Mouse (Mus musculus) forebrain, embryonic 14.5 days (tissue): Measurements from ENCODE around the gene Abcb9. TPM values are rescaled to one million over a fixed set of nuclear protein-coding genes. Genes with fewer than 3 reads are reported as not detected.

Source experiments
- ATAC-seq: fragments of 200-750 bp; cut with Nextera tagmentation; 2 replicates; pipeline ENCODE4 v1.8.0; 2017; ENCODE audit warnings: mild to moderate bottlenecking, moderate library complexity
- DNase-seq: peaks from one replicate; pipeline ENCODE4 v3.0.0-alpha.2; 2015; ENCODE audit warnings: low spot score
- H3K27ac ChIP-seq: fragments of 300-500 bp; sonication (generic); 2 replicates; pipeline ENCODE4 v1.5.1; 2014; ENCODE audit warnings: low read depth, mild to moderate bottlenecking, control low read depth, low read length, moderate library complexity
- H3K27me3 ChIP-seq: fragments of 300-500 bp; sonication (generic); replicated peaks from 2 replicates; pipeline ENCODE4 v1.6.1; 2014; ENCODE audit warnings: low read length, control low read depth, mixed read lengths; ENCODE audit not compliant: control insufficient read depth, insufficient read depth
- H3K36me3 ChIP-seq: fragments of 300-500 bp; sonication (generic); 2 replicates; pipeline ENCODE4 v1.6.1; 2014; ENCODE audit warnings: low read length, control low read depth; ENCODE audit not compliant: control insufficient read depth, insufficient read depth
- H3K4me1 ChIP-seq: fragments of 300-500 bp; sonication (generic); 2 replicates; pipeline ENCODE4 v1.6.1; 2014; ENCODE audit warnings: antibody characterized with exemption, low read length, control low read depth; ENCODE audit not compliant: control insufficient read depth, insufficient read depth
- H3K4me2 ChIP-seq: fragments of 300-500 bp; sonication (generic); 2 replicates; pipeline ENCODE4 v1.6.1; 2014; ENCODE audit warnings: mild to moderate bottlenecking, control low read depth, low read length
- H3K4me3 ChIP-seq: fragments of 300-500 bp; sonication (generic); 2 replicates; pipeline ENCODE4 v1.5.1; 2014; ENCODE audit warnings: low read depth, low read length, control low read depth
- H3K9ac ChIP-seq: fragments of 300-500 bp; sonication (generic); 2 replicates; pipeline ENCODE4 v1.6.1; 2014; ENCODE audit warnings: mild to moderate bottlenecking, low read length, control low read depth, moderate library complexity
- H3K9me3 ChIP-seq: fragments of 300-500 bp; sonication (generic); replicated peaks from 2 replicates; pipeline ENCODE4 v1.6.1; 2016; ENCODE audit warnings: low read length, control low read depth, mixed read lengths; ENCODE audit not compliant: control insufficient read depth
- WGBS: fragments of 180-500 bp; shearing (Covaris S2); extraction: QIAGEN DNeasy Blood & Tissue Kit; methylation state at CpG from one replicate; pipeline ENCODE4 v1.1.7; 2014; 5-methylcytosine and 5-hydroxymethylcytosine counted together
- polyA plus RNA-seq: library from polyadenylated mRNA; unstranded; fragments of >200 nt; fragmentation: Nextera tagmentation; extraction: Ambion mirVana; gene quantifications from 2 replicates; pipeline ENCODE4 v1.2.1, GENCODE M21; 2014

Gene Abcb9
- polyA plus RNA-seq, 1 experiment from 2014 or later = 6.8 TPM

DNA sequence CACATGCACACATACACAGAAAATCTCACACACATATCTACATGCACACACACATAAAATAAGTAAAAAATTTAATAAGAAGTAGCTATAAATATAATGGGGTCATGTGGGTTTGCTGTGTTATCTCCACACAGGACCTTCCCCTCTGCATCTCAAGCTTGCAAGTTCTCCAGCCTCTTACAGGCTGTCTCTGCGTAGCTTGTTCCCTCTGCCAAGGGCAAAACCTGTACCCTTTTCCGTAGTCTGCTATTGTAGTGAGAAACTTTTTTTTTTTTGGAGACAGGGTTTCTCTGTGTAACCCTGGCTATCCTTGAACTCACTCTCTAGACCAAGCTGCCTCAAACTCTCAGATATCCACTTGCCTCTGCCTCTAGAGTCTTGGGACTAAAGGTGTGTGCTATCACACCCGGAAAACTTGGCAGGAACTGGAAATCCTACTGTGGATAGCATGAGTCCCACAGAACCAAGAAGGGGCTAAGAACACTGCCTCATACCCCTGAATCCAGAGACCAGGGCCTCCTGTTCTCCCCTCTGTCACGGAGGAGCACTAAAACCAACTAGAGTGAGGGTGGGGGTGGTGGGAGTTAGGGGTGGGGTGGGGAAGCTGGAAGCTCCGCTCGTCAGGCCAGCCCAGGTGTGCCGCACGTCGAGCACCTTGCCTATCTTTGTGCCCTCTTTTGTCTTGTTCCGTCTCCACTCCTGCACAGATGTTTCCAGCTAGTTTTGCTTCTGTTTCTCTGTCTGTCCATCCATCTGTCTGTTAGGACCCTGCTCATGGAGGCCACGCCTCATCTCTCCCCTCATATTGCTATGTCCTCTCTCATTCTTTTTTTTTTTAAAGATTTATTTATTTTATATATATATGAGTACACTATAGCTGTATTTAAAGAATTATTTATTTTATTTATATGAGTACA lies 4.8 kb upstream of the Abcb9 start:
- no peak overlapping the region for H3K9ac ChIP-seq
- DNase-seq = no peak
- peaks cover 6% of the 10 kb centered on the region; the same call in 1 of the 2 replicates for H3K27me3 ChIP-seq
- H3K4me1 ChIP-seq = peaks cover 2% of the 10 kb centered on the region
- H3K27ac ChIP-seq = no peak overlapping the region
- no peaks in the 10 kb centered on the region for H3K36me3 ChIP-seq
- 87% methylated on average over 11 of the region's 11 CpGs for WGBS
- no peak overlapping the region for H3K4me3 ChIP-seq
- no peak for ATAC-seq
- H3K9me3 ChIP-seq = no peaks in the 10 kb centered on the region
- H3K4me2 ChIP-seq = no peak overlapping the region

GRCm38 (mm10) chr5:124098923-124099322 lies 3.3 kb upstream of the Abcb9 start:
- Histone ChIP-seq H3K4me1 (peaks cover 3% of the 10 kb centered on the region), H3K27me3 (peaks cover 13% of the 10 kb centered on the region; the same call in 1 of the 2 replicates), H3K36me3 (no peaks in the 10 kb centered on the region), H3K27ac (no peak overlapping the region), H3K9ac (no peak overlapping the region), H3K4me3 (no peak overlapping the region), H3K9me3 (no peaks in the 10 kb centered on the region), H3K4me2 (no peak overlapping the region)
- DNase-seq (no peak), ATAC-seq (no peak)
- WGBS = 84% methylated on average over 2 of the region's 2 CpGs

DNA sequence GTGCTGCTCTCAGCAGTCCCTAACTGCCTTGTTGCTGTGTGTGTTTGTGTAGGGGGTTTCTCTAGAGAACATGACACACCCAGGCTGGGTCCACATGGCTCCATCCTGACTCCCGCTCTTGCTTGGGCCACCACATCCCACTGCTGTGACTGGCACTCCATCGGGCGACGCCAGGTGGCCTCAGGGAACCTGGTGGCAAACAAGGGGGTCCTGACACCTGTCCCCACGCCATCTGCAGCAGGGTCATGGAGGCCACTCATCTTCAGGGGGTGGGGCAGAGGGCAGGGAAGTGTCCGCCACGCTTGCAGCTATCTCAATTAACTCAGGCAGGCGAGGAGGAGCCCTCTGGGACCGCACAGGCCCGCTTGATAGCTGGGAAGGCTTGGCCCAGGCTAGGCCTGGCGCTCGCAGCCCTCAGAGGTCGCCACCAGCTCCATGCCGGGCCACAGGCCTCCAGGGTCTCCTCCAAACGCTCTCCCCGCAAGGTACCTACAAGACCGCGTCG lies 469 bp downstream of the Abcb9 start:
- 12% methylated on average over 19 of the region's 19 CpGs for WGBS
- peak; percentile 60; the same call in 1 of the 2 replicates for ATAC-seq
- peak overlapping the region; percentile 45 for H3K9ac ChIP-seq

GRCm38 (mm10) chr5:124093852-124094604 lies 1.6 kb downstream of the Abcb9 start:
- Histone ChIP-seq H3K27me3 (peaks cover 13% of the 10 kb centered on the region; the same call in 1 of the 2 replicates), H3K4me2 (no peak overlapping the region)
- 83% methylated on average over 12 of the region's 12 CpGs for WGBS

More for the DNA sequence above, 469 bp downstream of the Abcb9 start:
- Histone ChIP-seq H3K4me3 (peak overlapping the region; percentile 32), H3K27ac (no peak overlapping the region), H3K4me2 (peak overlapping the region; percentile 50), H3K4me1 (peaks cover 3% of the 10 kb centered on the region), H3K36me3 (no peaks in the 10 kb centered on the region), H3K9me3 (no peaks in the 10 kb centered on the region), H3K27me3 (peaks cover 13% of the 10 kb centered on the region; the same call in 1 of the 2 replicates)
- DNase-seq = no peak

GRCm38 (mm10) chr5:124093120-124093794 lies 2.3 kb downstream of the Abcb9 start:
- DNase-seq (peak; percentile 61), ATAC-seq (peak; percentile 42; the same call in 1 of the 2 replicates)
- Histone ChIP-seq H3K9ac (no peak overlapping the region), H3K4me3 (no peak overlapping the region), H3K36me3 (no peaks in the 10 kb centered on the region), H3K4me2 (no peak overlapping the region), H3K27me3 (peaks cover 13% of the 10 kb centered on the region; the same call in 1 of the 2 replicates), H3K4me1 (peaks cover 3% of the 10 kb centered on the region), H3K9me3 (no peaks in the 10 kb centered on the region), H3K27ac (no peak overlapping the region)
- WGBS = 59% methylated on average over 11 of the region's 11 CpGs

More at GRCm38 (mm10) chr5:124093852-124094604, 1.6 kb downstream of the Abcb9 start:
- DNase-seq = no peak
- no peak overlapping the region for H3K27ac ChIP-seq
- H3K9ac ChIP-seq = no peak overlapping the region
- H3K36me3 ChIP-seq = no peaks in the 10 kb centered on the region
- peaks cover 3% of the 10 kb centered on the region for H3K4me1 ChIP-seq
- no peak for ATAC-seq
- no peaks in the 10 kb centered on the region for H3K9me3 ChIP-seq
- no peak overlapping the region for H3K4me3 ChIP-seq

- H3K4me1 ChIP-seq = peaks cover 3% of the 10 kb centered on the region
- H3K4me2 ChIP-seq = no peak overlapping the region
- H3K9me3 ChIP-seq = no peaks in the 10 kb centered on the region
- no peak overlapping the region for H3K4me3 ChIP-seq
- H3K36me3 ChIP-seq = no peaks in the 10 kb centered on the region
- H3K27ac ChIP-seq = no peak overlapping the region
- no peak overlapping the region for H3K9ac ChIP-seq
- no peak for ATAC-seq
- no peak for DNase-seq
- peaks cover 13% of the 10 kb centered on the region; the same call in 1 of the 2 replicates for H3K27me3 ChIP-seq
- 66% methylated on average over 9 of the region's 9 CpGs for WGBS
These were observed 3.6 kb downstream of the Abcb9 start for GRCm38 (mm10) chr5:124091951-124092406.

DNA sequence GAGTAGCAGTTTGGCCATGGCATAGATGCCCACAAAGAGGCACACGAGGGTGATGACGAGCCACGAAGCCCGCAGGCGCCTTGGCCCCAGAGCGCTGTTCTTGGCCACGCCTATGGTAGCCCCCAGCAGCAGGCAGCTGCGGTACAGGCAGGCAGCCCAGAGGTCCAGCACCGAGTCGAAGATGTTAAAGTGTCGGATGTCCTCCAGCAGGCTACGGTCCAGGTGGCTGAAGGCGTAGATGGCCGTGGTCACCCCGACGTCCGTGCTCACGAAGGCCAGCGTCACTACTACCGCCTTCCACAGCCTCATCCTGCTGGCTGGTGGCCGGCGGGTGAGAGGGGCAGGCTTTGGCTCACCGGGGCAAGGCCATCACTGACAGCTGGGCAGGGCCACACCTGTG lies 5.7 kb downstream of the Abcb9 start:
- 92% methylated on average over 23 of the region's 23 CpGs for WGBS
- Histone ChIP-seq H3K4me1 (no peaks in the 10 kb centered on the region), H3K4me3 (no peak overlapping the region), H3K27ac (no peak overlapping the region), H3K4me2 (no peak overlapping the region), H3K9ac (no peak overlapping the region), H3K27me3 (0 out of 2 replicates have a peak, but pooled peaks cover 4% of the 10 kb centered on the region), H3K36me3 (no peaks in the 10 kb centered on the region), H3K9me3 (no peaks in the 10 kb centered on the region)
- ATAC-seq (no peak), DNase-seq (no peak)

DNA sequence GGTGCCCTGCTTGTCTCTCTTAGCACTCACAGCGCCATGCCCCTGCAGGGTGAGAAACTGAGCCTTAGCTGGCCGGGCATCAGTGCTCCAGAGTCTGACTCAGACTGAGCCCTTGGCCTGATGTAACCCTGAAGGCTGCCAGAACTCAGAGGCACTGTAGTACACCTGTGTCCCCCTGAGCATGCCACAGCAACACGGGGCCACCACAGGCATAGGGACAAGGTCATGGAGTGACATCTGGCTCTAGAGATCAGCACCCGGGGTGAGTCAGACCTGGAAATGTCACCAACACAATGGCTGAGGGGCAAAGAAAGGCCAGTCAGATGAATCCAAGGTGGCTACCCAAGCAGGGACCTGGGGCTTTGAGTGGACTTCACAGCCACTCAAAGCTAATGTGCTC lies 8.7 kb downstream of the Abcb9 start:
- no peaks in the 10 kb centered on the region for H3K36me3 ChIP-seq
- 85% methylated on average over 4 of the region's 4 CpGs for WGBS
- H3K9me3 ChIP-seq = no peaks in the 10 kb centered on the region
- H3K4me2 ChIP-seq = no peak overlapping the region
- no peaks in the 10 kb centered on the region for H3K4me1 ChIP-seq
- no peak for DNase-seq
- no peaks in the 10 kb centered on the region for H3K27me3 ChIP-seq
- no peak overlapping the region for H3K4me3 ChIP-seq
- H3K27ac ChIP-seq = no peak overlapping the region
- no peak overlapping the region for H3K9ac ChIP-seq
- no peak for ATAC-seq
